Mouse (Mus musculus) T-helper 17 cell (primary cell): ENCODE measurements around the gene Diexf.

Experiments
- in situ Hi-C, 2 experiments: fragments of 300-600 bp; cut with MboI, MseI; formaldehyde crosslinking; loops; 1 replicate in 1 of 2; 2 replicates in 1 of 2; pipeline ENCODE4 v1.15.1; 2025; ENCODE audit warnings: high pct_unique_total_duplicates in 2 of 2

Diexf gene

GRCm38 (mm10) chr1:193090211-193090871 is 39.7 kb downstream of the Diexf start:
- in situ Hi-C loops: loop anchor here in 1 of 2 experiments (10.0 kb wide), 1 partner anchor 1504 kb away; no protein-coding TSS in a partner anchor

GRCm38 (mm10) chr1:193089683-193090082 is 40.4 kb downstream of the Diexf start:
- in situ Hi-C loops: loop anchor here in 1 of 2 experiments (10.0 kb wide), 1 partner anchor 1505 kb away; no protein-coding TSS in a partner anchor

GRCm38 (mm10) chr1:193089211-193089610 is 40.9 kb downstream of the Diexf start:
- in situ Hi-C loops: no loop called here

- in situ Hi-C loops: no loop called here
Observed at GRCm38 (mm10) chr1:193086842-193087476, 43.1 kb downstream of the Diexf start.

- in situ Hi-C loops: no loop called here
Observed at GRCm38 (mm10) chr1:193086111-193086841, 43.8 kb downstream of the Diexf start.

GRCm38 (mm10) chr1:193085541-193086020 is 44.5 kb downstream of the Diexf start:
- in situ Hi-C loops: no loop called here

- in situ Hi-C loops: no loop called here
Observed at GRCm38 (mm10) chr1:193084016-193084415, 46.1 kb downstream of the Diexf start.

- in situ Hi-C loops: no loop called here
Observed at GRCm38 (mm10) chr1:193083051-193083450, 47.0 kb downstream of the Diexf start.

GRCm38 (mm10) chr1:193082311-193082921 is 47.7 kb downstream of the Diexf start:
- in situ Hi-C loops: no loop called here

- in situ Hi-C loops: no loop called here
Observed at GRCm38 (mm10) chr1:193062618-193063017, 67.5 kb downstream of the Diexf start.

GRCm38 (mm10) chr1:193060167-193060566 is 69.9 kb downstream of the Diexf start:
- in situ Hi-C loops: no loop called here

- in situ Hi-C loops: no loop called here
Observed at GRCm38 (mm10) chr1:193059596-193059995, 70.5 kb downstream of the Diexf start.

- in situ Hi-C loops: no loop called here
Observed at GRCm38 (mm10) chr1:193054401-193054800, 75.7 kb downstream of the Diexf start.

GRCm38 (mm10) chr1:193053065-193053464 is 77.0 kb downstream of the Diexf start:
- in situ Hi-C loops: no loop called here

GRCm38 (mm10) chr1:193047616-193048015 is 82.5 kb downstream of the Diexf start:
- in situ Hi-C loops: no loop called here

- in situ Hi-C loops: no loop called here
Observed at GRCm38 (mm10) chr1:193042760-193043295, 87.2 kb downstream of the Diexf start.
